Mouse (Mus musculus): ENCODE results near the gene Polr2c. TPM values are rescaled to one million over a fixed set of nuclear protein-coding genes. Genes with fewer than 3 reads are reported as not detected.

The Polr2c gene
- polyA plus RNA-seq (2011; ENCODE audit: insufficient read depth, insufficient read length, low read depth, missing spikeins): 134 and 150 TPM in 2 replicates

DNA sequence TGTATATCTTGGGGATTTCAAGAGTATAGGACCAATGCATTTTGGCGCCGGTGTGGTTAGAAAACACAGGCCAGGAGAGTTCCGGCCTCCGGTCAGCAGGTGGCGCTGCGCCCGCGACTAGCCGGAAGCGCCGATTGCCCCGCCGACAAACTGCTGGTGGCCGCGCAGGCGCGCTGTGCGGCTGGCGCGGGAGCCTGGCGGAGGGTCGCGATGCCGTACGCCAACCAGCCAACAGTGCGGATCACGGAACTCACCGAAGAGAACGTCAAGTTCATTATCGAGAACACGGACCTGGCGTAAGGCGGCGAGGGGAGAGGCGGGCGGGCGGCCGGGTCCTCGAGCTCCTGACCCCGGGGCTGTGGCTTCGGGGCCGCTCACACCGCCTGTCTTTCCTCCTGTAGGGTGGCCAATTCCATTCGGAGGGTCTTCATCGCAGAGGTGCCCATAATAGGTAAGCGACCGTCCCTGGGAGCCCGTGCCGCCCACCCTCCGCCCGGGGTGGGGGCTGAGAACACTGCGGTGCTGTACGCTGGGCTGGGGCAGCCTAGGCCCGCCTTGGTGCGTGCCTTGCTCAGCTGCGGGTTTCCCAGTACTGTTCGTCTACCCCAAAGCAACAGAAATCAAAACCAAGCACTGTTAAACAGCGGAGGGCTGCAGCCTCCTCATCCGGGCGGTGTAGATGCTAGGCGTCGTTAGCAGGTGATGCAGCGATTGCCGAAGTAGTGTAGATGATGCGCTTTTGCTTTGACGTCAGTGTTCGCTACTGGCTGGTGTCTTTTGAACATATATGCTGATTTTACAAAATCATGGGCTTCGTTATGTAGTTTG, at the start of gene Polr2c:
Gene Polr2c (plus strand): TSS at position 105 of the 828 bp plus-strand sequence.
- H3K27ac ChIP-seq (ENCODE audit: insufficient read depth, low read length): no peak within 1 kb of the TSS
- H3K9me3 ChIP-seq (replicated peaks; ENCODE audit: control insufficient read depth, insufficient read depth, low read length, poor library complexity, severe bottlenecking): no peaks in the 10 kb centered on the region
- H3K27me3 ChIP-seq (ENCODE audit: control insufficient read depth, insufficient read depth, low read length, poor library complexity, severe bottlenecking): no peaks in the 10 kb centered on the region
- H3K4me3 ChIP-seq (ENCODE audit: low read depth, low read length): peak within 1 kb of the TSS; percentile 97
- peak; percentile 73 for TF ChIP-seq CTCF (IDR thresholded peaks at IDR 0.05; ENCODE audit: low read depth, low read length)
- TF ChIP-seq EP300 (IDR thresholded peaks at IDR 0.05; ENCODE audit: insufficient read depth, low read depth, low read length): no peak
- H3K36me3 ChIP-seq (ENCODE audit: control insufficient read depth, insufficient read depth, low read length, poor library complexity, severe bottlenecking): peaks cover 33% of the 10 kb centered on the region
- no peaks in the 10 kb centered on the region for H3K4me1 ChIP-seq (ENCODE audit: control insufficient read depth, insufficient read depth, low read length)
- H3K9ac ChIP-seq (ENCODE audit: low read depth, poor library complexity, severe bottlenecking): peak within 1 kb of the TSS; percentile 99

DNA sequence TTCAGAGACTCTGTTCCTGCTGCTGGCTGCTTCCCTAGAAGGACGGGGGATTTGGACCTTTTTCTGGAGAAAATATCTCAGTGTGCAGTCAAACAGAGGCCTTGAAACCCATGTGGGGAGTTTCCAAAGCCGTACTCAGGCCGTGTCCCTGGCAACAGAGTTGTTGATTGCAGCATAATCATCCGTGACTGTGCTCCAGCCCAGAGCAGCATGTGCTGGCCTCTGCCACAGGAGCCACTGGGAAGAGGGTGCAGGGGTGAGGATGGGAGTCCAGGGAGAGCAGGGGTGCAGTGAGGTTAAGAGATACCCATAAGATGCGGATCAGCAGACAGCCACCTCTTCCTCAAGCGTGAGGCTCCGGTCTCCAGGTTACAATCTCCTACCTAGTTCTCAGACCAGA, 49.7 kb upstream of the Polr2c start:
- H3K27me3 ChIP-seq (ENCODE audit: control insufficient read depth, insufficient read depth, low read length, poor library complexity, severe bottlenecking): no peaks in the 10 kb centered on the region
- H3K9ac ChIP-seq (ENCODE audit: low read depth, poor library complexity, severe bottlenecking): no peak overlapping the region
- no peak overlapping the region for H3K4me3 ChIP-seq (ENCODE audit: low read depth, low read length)
- H3K9me3 ChIP-seq (replicated peaks; ENCODE audit: control insufficient read depth, insufficient read depth, low read length, poor library complexity, severe bottlenecking): no peaks in the 10 kb centered on the region
- H3K27ac ChIP-seq (ENCODE audit: insufficient read depth, low read length): no peak overlapping the region
- no peaks in the 10 kb centered on the region for H3K4me1 ChIP-seq (ENCODE audit: control insufficient read depth, insufficient read depth, low read length)
- H3K36me3 ChIP-seq (ENCODE audit: control insufficient read depth, insufficient read depth, low read length, poor library complexity, severe bottlenecking): no peaks in the 10 kb centered on the region
- TF ChIP-seq POLR2A (IDR thresholded peaks at IDR 0.05; ENCODE audit: insufficient read depth, low read length): no peak
- no peak for TF ChIP-seq CTCF (IDR thresholded peaks at IDR 0.05; ENCODE audit: low read depth, low read length)
- TF ChIP-seq EP300 (IDR thresholded peaks at IDR 0.05; ENCODE audit: insufficient read depth, low read depth, low read length): no peak

DNA sequence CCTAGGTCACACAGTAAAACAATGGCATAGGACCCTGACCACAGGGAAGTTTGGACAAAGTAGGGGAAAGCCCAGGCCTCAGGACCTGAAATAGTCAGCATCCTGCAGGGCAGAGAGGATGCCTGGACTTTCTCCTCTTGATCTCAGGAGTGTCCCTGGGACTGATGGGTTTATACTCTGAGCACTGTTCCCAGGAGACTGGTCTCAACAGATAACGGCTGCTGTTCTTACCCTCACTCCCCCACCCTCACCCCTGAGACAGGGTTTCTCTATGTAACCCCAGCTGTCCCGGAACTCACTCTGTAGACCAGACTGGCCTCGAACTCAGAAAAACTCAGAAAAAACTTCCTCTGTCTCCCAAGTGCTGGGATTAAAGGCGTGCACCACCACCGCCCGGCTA, 48.9 kb upstream of the Polr2c start:
- Histone ChIP-seq H3K9me3 (replicated peaks; ENCODE audit: control insufficient read depth, insufficient read depth, low read length, poor library complexity, severe bottlenecking) (no peaks in the 10 kb centered on the region), H3K4me1 (ENCODE audit: control insufficient read depth, insufficient read depth, low read length) (no peaks in the 10 kb centered on the region), H3K9ac (ENCODE audit: low read depth, poor library complexity, severe bottlenecking) (no peak overlapping the region), H3K36me3 (ENCODE audit: control insufficient read depth, insufficient read depth, low read length, poor library complexity, severe bottlenecking) (no peaks in the 10 kb centered on the region), H3K4me3 (ENCODE audit: low read depth, low read length) (no peak overlapping the region), H3K27me3 (ENCODE audit: control insufficient read depth, insufficient read depth, low read length, poor library complexity, severe bottlenecking) (no peaks in the 10 kb centered on the region), H3K27ac (ENCODE audit: insufficient read depth, low read length) (no peak overlapping the region)
- TF ChIP-seq CTCF (IDR thresholded peaks at IDR 0.05; ENCODE audit: low read depth, low read length) (no peak), EP300 (IDR thresholded peaks at IDR 0.05; ENCODE audit: insufficient read depth, low read depth, low read length) (no peak), POLR2A (IDR thresholded peaks at IDR 0.05; ENCODE audit: insufficient read depth, low read length) (no peak)

DNA sequence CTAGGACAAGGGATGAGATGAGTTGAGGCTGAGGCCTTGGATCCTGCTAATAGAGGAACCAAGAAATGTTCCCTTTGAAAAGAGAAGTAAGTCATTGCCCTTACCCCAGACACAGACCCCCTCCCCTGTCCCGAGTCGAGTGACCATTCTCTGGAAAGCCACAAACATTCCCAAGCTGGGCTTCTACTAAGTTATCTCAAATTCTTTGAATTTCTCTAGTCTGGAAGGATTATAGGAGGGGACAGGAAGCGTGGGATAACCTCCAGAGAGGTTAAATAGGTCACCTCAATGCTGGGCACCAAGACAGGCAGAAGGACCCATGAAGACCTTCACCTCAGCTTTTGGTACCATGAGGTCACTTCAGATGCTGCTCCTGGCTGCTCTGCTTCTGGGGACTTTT, 47.1 kb upstream of the Polr2c start, which contains the start of gene Ccl17:
Gene Ccl17 (plus strand): TSS at position 301 of the 400 bp plus-strand sequence.
- no peaks in the 10 kb centered on the region for H3K36me3 ChIP-seq (ENCODE audit: control insufficient read depth, insufficient read depth, low read length, poor library complexity, severe bottlenecking)
- H3K4me3 ChIP-seq (ENCODE audit: low read depth, low read length): no peak within 1 kb of the TSS
- no peak within 1 kb of the TSS for H3K27ac ChIP-seq (ENCODE audit: insufficient read depth, low read length)
- TF ChIP-seq EP300 (IDR thresholded peaks at IDR 0.05; ENCODE audit: insufficient read depth, low read depth, low read length) (no peak), CTCF (IDR thresholded peaks at IDR 0.05; ENCODE audit: low read depth, low read length) (no peak), POLR2A (IDR thresholded peaks at IDR 0.05; ENCODE audit: insufficient read depth, low read length) (no peak)
- no peaks in the 10 kb centered on the region for H3K4me1 ChIP-seq (ENCODE audit: control insufficient read depth, insufficient read depth, low read length)
- no peaks in the 10 kb centered on the region for H3K27me3 ChIP-seq (ENCODE audit: control insufficient read depth, insufficient read depth, low read length, poor library complexity, severe bottlenecking)
- H3K9ac ChIP-seq (ENCODE audit: low read depth, poor library complexity, severe bottlenecking): no peak within 1 kb of the TSS
- no peaks in the 10 kb centered on the region for H3K9me3 ChIP-seq (replicated peaks; ENCODE audit: control insufficient read depth, insufficient read depth, low read length, poor library complexity, severe bottlenecking)

DNA sequence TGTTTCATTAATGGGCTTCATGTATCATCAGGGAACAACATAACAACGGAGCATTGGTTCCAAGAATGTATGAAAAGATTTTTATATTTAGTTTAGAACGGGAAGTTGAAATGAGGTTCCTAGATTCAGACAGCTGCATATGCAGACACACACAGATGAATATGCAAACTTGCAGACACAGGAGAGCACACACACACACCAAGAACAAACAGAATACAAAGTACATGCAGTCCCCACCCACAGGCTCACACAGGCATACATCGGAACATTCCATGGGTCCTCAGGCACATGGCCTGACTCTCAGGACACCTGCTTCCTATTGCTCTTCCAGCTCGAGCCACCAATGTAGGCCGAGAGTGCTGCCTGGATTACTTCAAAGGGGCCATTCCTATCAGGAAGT, 46.4 kb upstream of the Polr2c start:
- Histone ChIP-seq H3K27me3 (ENCODE audit: control insufficient read depth, insufficient read depth, low read length, poor library complexity, severe bottlenecking) (no peaks in the 10 kb centered on the region), H3K9ac (ENCODE audit: low read depth, poor library complexity, severe bottlenecking) (no peak overlapping the region), H3K4me1 (ENCODE audit: control insufficient read depth, insufficient read depth, low read length) (no peaks in the 10 kb centered on the region), H3K9me3 (replicated peaks; ENCODE audit: control insufficient read depth, insufficient read depth, low read length, poor library complexity, severe bottlenecking) (no peaks in the 10 kb centered on the region), H3K36me3 (ENCODE audit: control insufficient read depth, insufficient read depth, low read length, poor library complexity, severe bottlenecking) (no peaks in the 10 kb centered on the region), H3K27ac (ENCODE audit: insufficient read depth, low read length) (no peak overlapping the region), H3K4me3 (ENCODE audit: low read depth, low read length) (no peak overlapping the region)
- TF ChIP-seq POLR2A (IDR thresholded peaks at IDR 0.05; ENCODE audit: insufficient read depth, low read length): no peak
- no peak for TF ChIP-seq CTCF (IDR thresholded peaks at IDR 0.05; ENCODE audit: low read depth, low read length)
- TF ChIP-seq EP300 (IDR thresholded peaks at IDR 0.05; ENCODE audit: insufficient read depth, low read depth, low read length): no peak

DNA sequence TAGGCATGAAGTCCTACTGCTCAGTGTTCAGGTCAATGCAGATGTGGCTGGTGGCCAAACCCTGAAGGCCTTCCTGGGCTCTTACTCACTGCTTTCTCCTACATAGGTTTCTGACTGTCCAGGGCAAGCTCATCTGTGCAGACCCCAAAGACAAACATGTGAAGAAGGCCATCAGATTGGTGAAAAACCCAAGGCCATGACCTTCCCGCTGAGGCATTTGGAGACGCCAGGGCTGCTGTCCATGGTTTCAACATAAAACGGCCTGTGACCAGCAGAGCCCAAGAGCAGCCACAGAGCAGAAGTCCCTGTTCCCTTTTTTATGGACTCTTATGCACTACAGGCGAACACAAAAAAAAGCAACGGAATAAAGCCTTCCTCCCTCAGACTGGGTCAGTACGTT, 45.6 kb upstream of the Polr2c start:
- no peaks in the 10 kb centered on the region for H3K4me1 ChIP-seq (ENCODE audit: control insufficient read depth, insufficient read depth, low read length)
- no peak for TF ChIP-seq EP300 (IDR thresholded peaks at IDR 0.05; ENCODE audit: insufficient read depth, low read depth, low read length)
- no peak for TF ChIP-seq CTCF (IDR thresholded peaks at IDR 0.05; ENCODE audit: low read depth, low read length)
- no peak for TF ChIP-seq POLR2A (IDR thresholded peaks at IDR 0.05; ENCODE audit: insufficient read depth, low read length)
- no peaks in the 10 kb centered on the region for H3K36me3 ChIP-seq (ENCODE audit: control insufficient read depth, insufficient read depth, low read length, poor library complexity, severe bottlenecking)
- no peak overlapping the region for H3K9ac ChIP-seq (ENCODE audit: low read depth, poor library complexity, severe bottlenecking)
- no peaks in the 10 kb centered on the region for H3K27me3 ChIP-seq (ENCODE audit: control insufficient read depth, insufficient read depth, low read length, poor library complexity, severe bottlenecking)
- H3K4me3 ChIP-seq (ENCODE audit: low read depth, low read length): no peak overlapping the region
- H3K27ac ChIP-seq (ENCODE audit: insufficient read depth, low read length): no peak overlapping the region
- no peaks in the 10 kb centered on the region for H3K9me3 ChIP-seq (replicated peaks; ENCODE audit: control insufficient read depth, insufficient read depth, low read length, poor library complexity, severe bottlenecking)
